Mouse (Mus musculus): ENCODE results near the gene Eef1g.
A peak's percentile ranks its signal among the peaks of the same experiment; 100 is the strongest.
"Not testable (repeated sequence)": the region's sequence is repeated elsewhere in the genome, so short reads cannot be mapped to it uniquely, and the experiment has no call there.

Eef1g gene

GRCm38 (mm10) chr19:8945251-8945650 lies 21.6 kb upstream of the Eef1g start:
- DNase-seq (ENCODE audit: low spot score) = no peak

DNA sequence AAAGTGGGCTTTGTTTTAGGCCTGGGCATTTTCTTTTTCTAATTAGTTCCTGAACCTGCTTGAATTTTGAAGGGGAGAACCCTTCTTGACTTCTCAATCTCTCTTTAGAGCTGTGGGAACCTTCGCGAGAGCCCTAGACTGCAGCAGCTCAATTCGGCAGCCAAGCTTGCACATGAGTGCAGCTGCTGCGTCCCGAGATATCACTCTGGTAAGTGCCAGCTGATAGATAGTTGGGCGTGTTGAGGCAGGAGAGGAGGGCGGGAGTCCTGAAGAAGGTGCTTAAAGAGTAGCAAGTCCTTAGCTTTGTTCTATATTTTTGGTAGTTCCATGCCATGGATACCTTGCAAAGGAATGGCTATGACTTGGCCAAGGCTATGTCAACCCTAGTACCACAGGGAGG lies 19.9 kb upstream of the Eef1g start:
- no peak for DNase-seq (ENCODE audit: low spot score)

DNA sequence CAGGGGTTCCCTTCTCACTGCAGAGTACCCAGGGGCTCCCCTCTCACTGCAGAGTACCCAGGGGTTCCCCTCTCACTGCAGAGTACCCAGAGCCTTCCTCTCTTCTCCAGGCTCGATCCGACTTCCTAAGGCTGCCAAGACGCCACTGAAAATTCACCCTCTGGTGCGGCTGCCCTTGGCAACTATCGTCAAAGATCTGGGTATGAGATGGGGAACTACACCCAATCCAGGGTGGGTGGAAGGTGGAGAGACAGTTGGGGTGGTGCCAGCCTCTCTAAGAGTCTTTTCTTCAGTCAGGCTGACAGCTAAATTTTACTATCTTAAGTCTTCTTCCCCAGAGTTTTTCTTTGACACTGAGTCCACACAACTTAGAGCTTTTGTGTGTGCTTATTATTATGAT lies 16.7 kb upstream of the Eef1g start:
- no peak for DNase-seq (ENCODE audit: low spot score)

- no peak for DNase-seq (ENCODE audit: low spot score)
Observed at GRCm38 (mm10) chr19:8952241-8952640, 14.6 kb upstream of the Eef1g start.

DNA sequence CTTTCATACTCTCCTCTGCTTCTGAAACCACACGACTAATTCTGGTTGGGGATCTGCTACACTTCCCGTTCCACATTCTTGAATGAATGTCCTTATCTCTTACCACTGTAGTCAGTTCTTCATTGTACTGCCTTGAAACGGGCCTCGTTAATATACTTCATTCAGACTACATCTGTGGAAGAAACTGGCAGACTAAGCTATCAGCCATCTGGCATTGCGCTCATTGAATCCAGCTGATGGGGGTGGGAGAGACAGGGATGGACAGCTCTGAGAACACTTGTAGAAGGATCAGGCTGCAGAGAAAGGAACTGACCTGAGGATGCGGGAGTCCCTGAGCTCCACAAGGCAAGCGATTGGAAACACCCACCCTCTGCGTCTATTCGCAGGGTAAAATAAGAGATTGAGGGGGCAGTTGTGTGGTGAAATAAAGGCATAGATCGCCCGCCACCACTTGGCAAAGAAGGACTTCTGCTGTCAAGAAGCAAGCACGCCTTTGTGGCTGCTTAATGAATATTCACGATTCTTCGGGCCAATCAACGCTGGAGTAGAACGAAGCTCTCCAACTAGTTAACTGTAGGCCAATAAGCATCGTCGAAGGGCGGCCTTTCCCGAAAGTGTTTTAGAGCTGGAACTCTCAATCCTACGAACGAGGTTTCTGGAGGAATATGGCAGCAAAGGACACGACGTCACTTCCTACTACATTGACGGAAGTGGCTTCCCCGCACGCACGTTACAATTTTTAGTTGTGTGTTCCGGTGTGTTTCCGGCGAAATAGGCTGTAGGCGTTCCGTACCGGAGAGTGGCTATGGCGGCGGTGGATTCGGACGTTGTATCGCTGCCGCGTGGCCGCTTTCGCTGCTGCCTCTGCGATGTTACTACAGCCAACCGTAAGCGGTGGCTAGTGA lies 13.5 kb upstream of the Eef1g start, which contains the start of gene Tut1:
Gene Tut1 (plus strand): TSS at position 713 of the 905 bp plus-strand sequence.
- DNase-seq (ENCODE audit: low spot score) = peak; percentile 83

GRCm38 (mm10) chr19:8954171-8954570 lies 12.7 kb upstream of the Eef1g start:
- no peak for DNase-seq (ENCODE audit: low spot score)

- no peak for DNase-seq (ENCODE audit: low spot score)
Observed at GRCm38 (mm10) chr19:8962256-8962655, 4.6 kb upstream of the Eef1g start.

- no peak for DNase-seq (ENCODE audit: low spot score)
Observed at GRCm38 (mm10) chr19:8965075-8965474, 1.8 kb upstream of the Eef1g start.

DNA sequence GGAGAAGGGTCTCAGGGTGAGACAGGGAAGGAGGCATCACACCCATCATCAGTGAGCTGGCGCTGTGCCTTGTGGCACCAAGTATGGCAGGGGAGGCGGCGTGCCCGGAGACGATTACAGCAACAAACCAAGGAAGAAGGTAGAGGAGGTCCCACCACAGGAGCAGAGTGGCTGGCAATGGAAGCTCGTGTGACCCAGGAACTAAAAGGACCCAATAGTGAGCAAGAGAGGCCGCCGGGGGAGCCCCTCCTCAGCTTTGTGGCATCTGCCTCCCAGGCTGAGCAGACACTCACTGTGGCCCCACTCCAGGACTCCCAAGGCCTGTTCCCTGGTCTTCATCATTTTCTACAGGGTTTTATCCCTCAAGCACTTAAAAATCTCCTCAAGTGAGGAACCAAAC lies 1.1 kb upstream of the Eef1g start:
- DNase-seq (ENCODE audit: low spot score) = peak; percentile 62

DNA sequence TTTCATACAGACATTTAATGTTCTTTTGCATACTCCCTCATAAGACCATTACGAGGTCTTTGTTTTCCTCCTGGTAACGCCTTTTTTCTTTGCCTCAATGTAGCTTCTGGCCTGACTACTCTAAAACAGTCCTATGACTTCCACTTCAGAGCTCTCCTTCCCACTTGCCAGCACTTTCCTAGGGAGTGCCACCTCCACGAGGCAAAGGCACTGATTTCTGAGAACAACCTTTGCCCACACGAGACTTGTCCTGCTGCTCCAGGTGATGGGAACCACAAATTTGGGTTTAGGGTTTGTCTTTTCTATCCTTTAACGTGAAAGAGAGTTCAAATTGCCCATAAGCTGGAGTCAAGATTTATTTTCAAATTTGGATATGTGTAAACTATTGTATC lies 647 bp upstream of the Eef1g start:
- no peak for DNase-seq (ENCODE audit: low spot score)

- DNase-seq (ENCODE audit: low spot score) = no peak
Observed at GRCm38 (mm10) chr19:8967373-8967743, 517 bp downstream of the Eef1g start.

DNA sequence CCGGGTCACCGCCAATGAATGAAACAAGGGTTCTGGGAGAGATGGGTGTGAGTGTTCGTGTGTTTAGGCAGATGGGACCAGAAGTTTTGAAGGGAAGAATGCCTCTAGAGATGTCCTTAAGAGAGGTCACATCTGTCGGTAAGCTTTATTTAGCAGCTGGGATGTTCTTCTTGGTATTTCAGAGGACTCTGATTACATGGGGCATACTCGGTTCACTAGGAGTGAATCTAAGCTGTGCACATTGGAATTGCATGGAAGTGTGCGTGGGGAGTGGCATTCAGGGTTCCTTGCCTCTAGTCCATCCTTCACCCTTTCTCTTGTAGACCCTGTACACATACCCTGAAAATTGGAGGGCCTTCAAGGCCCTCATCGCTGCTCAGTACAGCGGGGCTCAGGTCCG lies 1.1 kb downstream of the Eef1g start:
- no peak for DNase-seq (ENCODE audit: low spot score)

DNA sequence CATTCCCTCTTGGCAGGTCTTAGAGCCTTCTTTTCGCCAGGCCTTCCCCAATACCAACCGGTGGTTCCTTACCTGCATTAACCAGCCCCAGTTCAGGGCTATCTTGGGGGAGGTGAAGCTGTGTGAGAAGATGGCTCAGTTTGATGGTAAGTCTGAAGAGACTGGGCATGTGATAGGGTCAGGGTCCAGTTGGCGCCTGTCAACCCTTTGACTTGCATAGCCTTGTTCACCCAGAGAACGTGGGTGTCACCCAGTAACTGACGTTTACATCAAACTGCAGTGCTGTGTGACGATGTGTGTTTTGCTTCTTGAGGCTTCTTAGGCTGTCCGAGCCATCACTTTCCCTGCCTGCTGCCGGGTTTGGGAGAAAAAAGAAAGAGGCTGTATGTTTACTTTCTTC lies 5.7 kb downstream of the Eef1g start:
- not testable (repeated sequence) for DNase-seq (ENCODE audit: low spot score)

DNA sequence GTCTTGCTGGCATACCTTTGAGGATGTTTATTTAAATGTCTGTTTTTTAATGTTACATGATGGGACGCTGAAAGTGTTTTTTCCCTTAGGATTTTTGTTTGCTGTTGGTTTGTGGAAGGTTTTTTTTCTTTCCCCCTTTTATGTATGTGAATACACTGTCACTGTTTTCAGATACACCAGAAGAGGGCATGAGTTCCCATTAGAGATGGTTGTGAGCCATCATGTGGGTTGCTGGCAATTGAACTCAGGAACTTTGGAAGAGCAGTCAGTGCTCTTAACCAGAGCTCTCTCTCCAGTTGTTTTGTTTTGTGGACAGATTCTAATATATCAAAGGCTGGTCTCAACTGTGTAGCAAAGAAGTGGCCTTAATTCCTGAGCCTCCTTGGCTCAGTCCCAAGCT lies 7.8 kb downstream of the Eef1g start:
- no peak for DNase-seq (ENCODE audit: low spot score)

GRCm38 (mm10) chr19:8975491-8975890 lies 8.7 kb downstream of the Eef1g start:
- no peak for DNase-seq (ENCODE audit: low spot score)

GRCm38 (mm10) chr19:8976535-8976934 lies 9.7 kb downstream of the Eef1g start:
- DNase-seq (ENCODE audit: low spot score) = no peak

GRCm38 (mm10) chr19:8980771-8981170 lies 13.9 kb downstream of the Eef1g start:
- no peak for DNase-seq (ENCODE audit: low spot score)

- DNase-seq (ENCODE audit: low spot score) = no peak
Observed at GRCm38 (mm10) chr19:8981450-8982168, 14.8 kb downstream of the Eef1g start.

DNA sequence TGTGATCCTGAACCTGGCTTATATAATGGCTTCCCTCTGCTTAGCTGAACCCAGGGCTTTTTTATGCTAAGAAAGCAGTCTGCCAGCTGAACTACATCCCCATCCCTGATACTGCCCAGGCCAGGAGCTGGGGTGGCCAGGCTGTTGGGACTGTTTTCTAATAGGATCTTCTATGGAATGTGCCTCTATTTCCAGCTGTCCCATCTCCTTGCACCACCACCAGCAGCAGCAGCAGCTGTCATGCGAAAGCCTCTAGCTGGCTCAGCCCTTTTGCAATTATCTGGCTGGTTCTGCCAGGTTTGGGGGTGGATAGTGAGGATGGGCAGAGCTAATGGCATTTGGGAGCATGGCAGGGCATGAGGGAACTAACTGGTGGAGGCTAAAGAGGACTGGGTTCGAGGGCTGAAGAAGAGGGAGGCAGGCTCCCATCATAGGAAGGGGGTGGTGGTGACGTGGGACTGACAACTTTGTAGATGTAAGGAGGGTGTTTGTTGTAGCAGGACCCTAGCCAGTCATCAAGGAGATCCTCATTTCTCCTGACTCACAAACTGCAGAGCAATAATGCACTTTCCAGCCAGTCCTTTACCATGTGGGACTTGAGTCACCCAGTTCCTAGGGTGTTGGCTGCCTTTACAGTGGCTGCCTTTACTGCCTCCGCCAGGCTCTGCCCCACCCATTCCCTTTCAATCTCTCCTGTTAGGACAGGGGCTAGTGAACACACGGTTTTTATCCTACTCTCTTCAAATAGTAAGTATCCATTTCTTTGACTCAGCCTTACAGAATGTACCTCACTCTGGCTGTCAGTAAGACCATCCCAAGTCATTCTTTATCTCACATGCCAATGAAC lies 15.7 kb downstream of the Eef1g start:
- DNase-seq (ENCODE audit: low spot score) = no peak

DNA sequence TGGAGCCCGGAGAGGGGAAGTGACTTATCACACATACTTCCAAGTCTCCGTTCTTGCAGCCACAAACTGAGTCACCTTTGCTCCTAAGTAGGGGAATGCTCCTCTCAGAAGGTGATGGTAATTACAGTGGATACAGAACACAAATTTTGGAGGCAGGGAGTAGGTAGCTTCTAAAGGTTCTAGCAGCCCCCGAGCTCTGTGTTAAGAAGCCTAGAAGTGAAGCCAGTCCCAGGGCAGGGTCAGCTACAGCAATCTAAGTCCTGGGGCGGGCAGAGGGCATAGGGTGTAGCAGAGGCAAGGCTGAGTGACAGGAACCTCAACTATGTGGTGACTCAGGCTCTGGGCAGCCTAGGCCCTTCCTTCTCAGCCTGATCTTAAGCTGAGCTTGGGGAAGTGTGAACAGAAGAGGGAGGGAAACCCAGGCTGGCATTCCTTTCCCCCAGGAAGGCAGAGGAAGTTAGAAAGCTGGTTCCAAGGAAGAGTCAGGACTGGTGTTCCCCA lies 16.4 kb downstream of the Eef1g start:
- DNase-seq (ENCODE audit: low spot score) = no peak

GRCm38 (mm10) chr19:8984255-8984868 lies 17.5 kb downstream of the Eef1g start:
- DNase-seq (ENCODE audit: low spot score) = peak; percentile 79

DNA sequence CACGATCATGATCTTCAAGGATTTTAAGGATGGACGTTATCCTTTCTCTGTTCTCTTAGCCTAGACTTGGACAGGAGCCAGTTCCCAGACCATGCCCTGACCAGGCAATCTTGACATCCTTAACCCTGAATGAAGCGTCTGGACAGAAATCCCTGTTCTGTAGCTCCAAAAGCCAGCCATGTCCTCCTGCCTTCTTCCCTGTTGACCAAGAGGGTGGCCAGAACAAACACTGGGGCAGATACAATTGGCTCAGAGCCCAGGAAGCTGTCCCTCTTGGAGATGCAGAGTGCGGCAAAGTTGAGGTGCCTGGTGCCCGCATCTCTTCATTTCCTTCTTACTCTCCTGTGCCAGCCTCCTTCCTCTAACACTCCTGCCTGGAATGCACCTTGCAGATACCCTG lies 19.1 kb downstream of the Eef1g start:
- DNase-seq (ENCODE audit: low spot score) = no peak

All from testis, postnatal 10 days (tissue).